Mouse (Mus musculus) CD4-positive, CD25-positive, alpha-beta regulatory T cell, adult 9 weeks (primary cell): Measurements from ENCODE around the gene Olfr126. TPM values are rescaled to one million over a fixed set of nuclear protein-coding genes. Genes with fewer than 3 reads are reported as not detected.

Experiments
- polyA plus RNA-seq: library from polyadenylated mRNA; unstranded; fragments of 100-300 nt; shearing (Covaris generic); gene quantifications from one replicate; pipeline ENCODE4 v1.2.1, GENCODE M21; 2017

Gene Olfr126
- polyA plus RNA-seq = not detected

DNA sequence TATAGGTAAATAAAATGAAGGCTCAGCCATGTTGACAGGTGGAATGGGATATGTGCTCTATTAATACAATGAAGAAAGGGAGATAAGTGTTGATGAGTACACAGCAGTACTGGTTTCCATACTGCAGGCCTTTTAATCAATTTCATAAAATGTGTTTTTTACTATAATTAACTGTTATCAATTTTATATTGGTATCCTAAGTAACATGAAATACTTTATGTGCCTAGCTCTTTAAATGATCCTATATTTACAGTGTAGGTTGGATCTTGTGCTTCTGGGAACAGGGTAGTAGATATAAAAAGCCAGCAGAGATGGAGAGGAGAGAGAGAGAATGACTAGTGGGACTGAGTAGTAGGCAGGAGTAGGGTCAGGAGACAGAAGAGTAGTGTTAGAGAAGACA is at the start of gene Olfr126:
TSS of gene Olfr126 (plus strand) at position 301 of the 400 bp plus-strand sequence.

GRCm38 (mm10) chr17:37799588-37799987 is 47.7 kb upstream of the Olfr126 start, which contains the start of gene Olfr124:
TSS of gene Olfr124 (plus strand) at chr17:37799888.

DNA sequence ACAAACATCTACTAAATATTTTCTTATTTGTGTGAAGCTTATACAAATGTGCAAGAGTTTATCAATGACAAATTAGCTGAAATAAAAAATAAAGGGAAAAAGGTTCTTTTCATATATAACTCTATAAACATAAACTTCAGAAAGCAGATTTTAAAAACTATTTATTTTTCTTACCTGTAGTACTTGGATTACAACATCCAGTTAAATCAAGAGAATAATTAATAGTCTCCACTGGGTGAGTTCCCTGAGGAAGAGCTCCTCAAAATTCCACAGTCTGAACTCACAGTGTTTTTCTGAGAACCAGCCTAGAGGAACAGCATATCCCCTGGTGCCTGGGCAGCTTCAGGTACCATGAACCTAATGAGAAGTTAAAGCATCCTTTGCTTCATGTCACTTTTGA is 14.6 kb upstream of the Olfr126 start, which contains the start of gene Olfr125:
TSS of gene Olfr125 (plus strand) at position 301 of the 400 bp plus-strand sequence.

GRCm38 (mm10) chr17:37900137-37900536 is 52.9 kb downstream of the Olfr126 start, which contains the start of gene Olfr127:
TSS of gene Olfr127 (plus strand) at chr17:37900437.

Other genes starting within 250 kb of the Olfr126 start
- not detected for gene Olfr115, start 220.4 kb upstream of the Olfr126 start, polyA plus RNA-seq
- not detected for gene Olfr116, start 220.3 kb upstream of the Olfr126 start, polyA plus RNA-seq
- not detected for gene Olfr117, start 183.7 kb upstream of the Olfr126 start, polyA plus RNA-seq
- not detected for gene Olfr118, start 180.5 kb upstream of the Olfr126 start, polyA plus RNA-seq
- gene Olfr119, start 150.9 kb upstream of the Olfr126 start, polyA plus RNA-seq = not detected
- gene Olfr120, start 125.7 kb upstream of the Olfr126 start, polyA plus RNA-seq = not detected
- gene Olfr121, start 98.6 kb upstream of the Olfr126 start, polyA plus RNA-seq = not detected
- gene Olfr122, start 78.9 kb upstream of the Olfr126 start, polyA plus RNA-seq = not detected
- gene Olfr123, start 54.0 kb upstream of the Olfr126 start, polyA plus RNA-seq = not detected
- not detected for gene Olfr124, start 47.6 kb upstream of the Olfr126 start, polyA plus RNA-seq
- not detected for gene Olfr125, start 14.5 kb upstream of the Olfr126 start, polyA plus RNA-seq
- not detected for gene Olfr127, start 53.0 kb downstream of the Olfr126 start, polyA plus RNA-seq
- gene Olfr128, start 73.1 kb downstream of the Olfr126 start, polyA plus RNA-seq = not detected
- gene Olfr761, start 105.6 kb downstream of the Olfr126 start, polyA plus RNA-seq = not detected
- not detected for gene Olfr129, start 212.6 kb downstream of the Olfr126 start, polyA plus RNA-seq
- not detected for gene Olfr130, start 216.4 kb downstream of the Olfr126 start, polyA plus RNA-seq
- gene Olfr131, start 241.2 kb downstream of the Olfr126 start, polyA plus RNA-seq = not detected